7 mouse cellular contexts compared by ENCODE assay signal in the genomic region with DNA sequence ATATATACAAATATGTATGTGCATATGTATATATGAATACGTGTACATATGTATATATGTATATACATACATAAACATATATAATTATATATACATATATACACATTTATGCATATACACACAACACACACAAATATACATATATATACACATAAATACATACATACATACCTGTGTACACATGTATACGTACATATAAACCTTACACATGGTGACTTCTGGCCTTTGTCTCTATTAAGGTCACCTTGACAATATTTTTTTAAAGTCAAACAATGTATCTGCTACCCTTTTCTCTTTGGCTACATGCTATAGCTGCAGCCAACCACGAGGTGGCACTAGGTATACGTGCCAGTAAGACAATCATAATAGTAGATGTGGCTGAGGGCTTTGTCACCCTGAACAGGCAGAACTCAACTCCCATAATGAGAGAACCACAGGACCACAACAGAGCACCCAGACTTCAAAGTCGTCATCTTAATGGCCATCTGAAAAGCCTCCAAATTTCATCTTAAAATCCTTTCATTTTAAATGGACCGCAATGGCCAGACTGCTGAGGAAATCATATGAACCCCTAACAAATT.
A peak's percentile ranks its signal among the peaks of the same experiment; 100 is the strongest.
DNase-seq lines count a peak whose midpoint lies in the region; ATAC-seq lines count a peak whose summit lies in the region.

No protein-coding gene starts in this region.

- no peak overlapping the region for H3K9ac ChIP-seq in hindbrain, embryonic 14.5 days

- peak; percentile 75 for DNase-seq in adipocyte (ENCODE audit: low spot score)
- DNase-seq in cerebellum, postnatal 14 days: peak; percentile 80 to 81
- peak; percentile 43 to 66 for DNase-seq in frontal cortex, postnatal 36 days (ENCODE audit: low spot score in 2 of 2)
- peak; percentile 81 for DNase-seq in hindbrain, embryonic 14.5 days (ENCODE audit: low spot score)
- peak; percentile 70 to 76 for DNase-seq in layer of hippocampus, postnatal 14 days (ENCODE audit: low spot score in 2 of 2)
- peak; percentile 27 for DNase-seq in lung, postnatal 25 days (ENCODE audit: low spot score)
- peak; percentile 68 to 69 for DNase-seq in right cerebral cortex, adult 2 months (ENCODE audit: low spot score in 2 of 2)

- peaks cover 9% of the 10 kb centered on the region for H3K4me1 ChIP-seq in hindbrain, embryonic 14.5 days (replicated peaks; ENCODE audit: control insufficient read depth, insufficient read depth, low read length)

- peak overlapping the region; percentile 27; the same call in 1 of the 2 replicates for H3K4me2 ChIP-seq in hindbrain, embryonic 14.5 days (replicated peaks)

- 16% methylated on average over 6 of the region's 6 CpGs for WGBS in hindbrain, embryonic 14.5 days

- no peak overlapping the region for H3K27ac ChIP-seq in hindbrain, embryonic 14.5 days

- H3K27me3 ChIP-seq in hindbrain, embryonic 14.5 days (ENCODE audit: control insufficient read depth, insufficient read depth, low read length): no peaks in the 10 kb centered on the region

- H3K9me3 ChIP-seq in hindbrain, embryonic 14.5 days (ENCODE audit: control insufficient read depth, low read length): no peaks in the 10 kb centered on the region

- H3K36me3 ChIP-seq in hindbrain, embryonic 14.5 days (replicated peaks; ENCODE audit: control insufficient read depth, insufficient read depth): no peaks in the 10 kb centered on the region

- peak; percentile 88; the same call in 1 of the 2 replicates for ATAC-seq in hindbrain, embryonic 14.5 days (ENCODE audit: low FRiP score)

- H3K4me3 ChIP-seq in hindbrain, embryonic 14.5 days (replicated peaks; ENCODE audit: low read length): no peak overlapping the region

Comparison
In these comparisons a context has a peak if more than half of its experiments do, and no peak if none do; other contexts are left out.
1. DNase-seq: peak in every context shown above with its lines; median percentile 81 in hindbrain, embryonic 14.5 days; 80 in cerebellum, postnatal 14 days; 75 in adipocyte; 73 in layer of hippocampus, postnatal 14 days; 68 in right cerebral cortex, adult 2 months; 54 in frontal cortex, postnatal 36 days; 27 in lung, postnatal 25 days.